Mouse (Mus musculus): ENCODE results near the gene Palm2. TPM values are rescaled to one million over a fixed set of nuclear protein-coding genes. Genes with fewer than 3 reads are reported as not detected.

Palm2 gene
- polyA plus RNA-seq, 2 experiments: 0.03 to 0.06 TPM

DNA sequence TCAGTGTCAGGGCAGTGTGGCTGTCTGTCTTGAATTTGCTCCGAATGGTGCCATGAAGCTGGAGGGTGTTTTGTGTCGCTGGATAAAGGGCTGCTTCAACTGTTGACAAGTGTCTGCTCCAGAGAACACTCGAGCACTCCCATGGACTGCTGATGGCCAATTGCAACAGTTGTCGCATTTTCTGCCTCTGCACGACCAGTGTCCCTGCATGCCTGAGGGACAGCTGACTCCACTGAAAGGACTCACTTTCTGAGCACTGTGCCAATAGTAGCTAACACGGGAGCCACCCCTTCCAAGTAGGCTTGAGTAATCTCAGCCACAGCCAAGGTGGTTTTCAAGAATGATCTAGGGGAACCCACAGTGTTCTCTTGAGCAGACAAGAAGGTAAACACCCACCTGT, 135.7 kb downstream of the Palm2 start:
- no peak overlapping the region for H3K4me3 ChIP-seq (ENCODE audit: insufficient read depth in 1 of 2, low read depth in 2 of 2, low read length in 2 of 2)
- no peak overlapping the region for H3K4me2 ChIP-seq (ENCODE audit: low read depth)
- H3K4me1 ChIP-seq (replicated peaks; ENCODE audit: control insufficient read depth in 2 of 2, insufficient read depth in 2 of 2, low read length in 1 of 2): no peaks in the 10 kb centered on the region
- no peaks in the 10 kb centered on the region for H3K9me3 ChIP-seq (ENCODE audit: control insufficient read depth, low read length)
- 52% methylated on average over 6 of the region's 6 CpGs for WGBS (ENCODE audit: insufficient replicate concordance)
- ATAC-seq (ENCODE audit: insufficient read depth): no peak
- H3K36me3 ChIP-seq (replicated peaks; ENCODE audit: control insufficient read depth, insufficient read depth, low read depth): no peaks in the 10 kb centered on the region
- TF ChIP-seq CTCF (IDR thresholded peaks at IDR 0.05; ENCODE audit: low read depth): no peak
- no peak for TF ChIP-seq EP300 (IDR thresholded peaks at IDR 0.05; ENCODE audit: low read depth)
- no peak for DNase-seq (ENCODE audit: low read depth in 3 of 3, low spot score in 3 of 3)
- no peak overlapping the region for H3K27ac ChIP-seq
- H3K27me3 ChIP-seq (ENCODE audit: control insufficient read depth, insufficient read depth, low read length): peaks cover 12% of the 10 kb centered on the region
- no peak overlapping the region for H3K9ac ChIP-seq (replicated peaks)

DNA sequence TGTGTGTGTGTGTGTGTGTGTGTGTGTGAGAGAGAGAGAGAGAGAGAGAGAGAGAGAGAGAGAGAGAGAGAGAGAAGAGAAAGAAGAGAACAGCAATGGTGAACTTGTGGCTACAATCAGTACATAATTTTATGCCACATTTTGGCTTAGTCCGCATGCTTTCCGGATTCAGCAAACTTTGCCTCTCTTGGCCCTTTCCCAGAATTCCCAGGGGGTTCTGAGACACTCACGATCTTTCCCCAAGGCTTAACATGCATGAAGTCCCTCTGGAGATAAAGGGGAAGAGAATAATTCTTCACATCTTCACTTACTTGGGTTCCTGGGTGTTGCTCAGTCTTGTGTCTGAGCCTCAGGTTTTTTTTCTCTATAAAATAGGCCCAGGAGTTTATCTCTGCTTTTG, 136.2 kb downstream of the Palm2 start:
- no peaks in the 10 kb centered on the region for H3K36me3 ChIP-seq (replicated peaks; ENCODE audit: control insufficient read depth, insufficient read depth, low read depth)
- peaks cover 12% of the 10 kb centered on the region for H3K27me3 ChIP-seq (ENCODE audit: control insufficient read depth, insufficient read depth, low read length)
- no peak for DNase-seq (ENCODE audit: low read depth in 3 of 3, low spot score in 3 of 3)
- H3K27ac ChIP-seq: no peak overlapping the region
- no peak overlapping the region for H3K4me3 ChIP-seq (ENCODE audit: insufficient read depth in 1 of 2, low read depth in 2 of 2, low read length in 2 of 2)
- H3K4me1 ChIP-seq (replicated peaks; ENCODE audit: control insufficient read depth in 2 of 2, insufficient read depth in 2 of 2, low read length in 1 of 2): no peaks in the 10 kb centered on the region
- TF ChIP-seq CTCF (IDR thresholded peaks at IDR 0.05; ENCODE audit: low read depth): no peak
- TF ChIP-seq EP300 (IDR thresholded peaks at IDR 0.05; ENCODE audit: low read depth): no peak
- no peak overlapping the region for H3K9ac ChIP-seq (replicated peaks)
- H3K4me2 ChIP-seq (ENCODE audit: low read depth): no peak overlapping the region
- H3K9me3 ChIP-seq (ENCODE audit: control insufficient read depth, low read length): no peaks in the 10 kb centered on the region
- ATAC-seq (ENCODE audit: insufficient read depth): no peak
- 58% methylated on average over 3 of the region's 3 CpGs for WGBS (ENCODE audit: insufficient replicate concordance)

DNA sequence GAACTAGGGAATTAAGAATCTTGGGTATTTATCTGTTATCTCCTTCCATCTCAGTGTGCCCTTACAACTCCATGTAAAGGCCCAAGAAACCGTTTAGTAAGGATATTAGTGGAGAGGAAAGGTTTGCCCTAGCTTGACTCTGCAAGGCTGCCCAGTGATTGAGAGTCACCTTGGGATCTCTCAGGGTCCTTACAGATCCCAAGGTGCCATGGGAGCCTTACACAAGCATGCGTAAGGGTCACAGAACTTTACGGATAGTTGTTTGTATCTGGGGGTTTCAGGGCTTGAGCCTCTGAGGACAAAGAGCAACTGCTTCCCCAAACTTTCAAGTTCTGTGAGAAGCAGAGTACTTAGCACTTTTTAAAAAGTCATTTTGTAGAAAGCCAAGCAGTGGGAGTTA, 140.1 kb downstream of the Palm2 start:
- ATAC-seq (ENCODE audit: insufficient read depth) (no peak), DNase-seq (ENCODE audit: low read depth in 3 of 3, low spot score in 3 of 3) (no peak)
- Histone ChIP-seq H3K4me3 (ENCODE audit: insufficient read depth in 1 of 2, low read depth in 2 of 2, low read length in 2 of 2) (no peak overlapping the region), H3K27me3 (ENCODE audit: control insufficient read depth, insufficient read depth, low read length) (no peaks in the 10 kb centered on the region), H3K36me3 (replicated peaks; ENCODE audit: control insufficient read depth, insufficient read depth, low read depth) (no peaks in the 10 kb centered on the region), H3K4me1 (replicated peaks; ENCODE audit: control insufficient read depth in 2 of 2, insufficient read depth in 2 of 2, low read length in 1 of 2) (no peaks in the 10 kb centered on the region), H3K9ac (replicated peaks) (no peak overlapping the region), H3K4me2 (ENCODE audit: low read depth) (no peak overlapping the region), H3K9me3 (ENCODE audit: control insufficient read depth, low read length) (no peaks in the 10 kb centered on the region), H3K27ac (no peak overlapping the region)
- no peak for TF ChIP-seq CTCF (IDR thresholded peaks at IDR 0.05; ENCODE audit: low read depth)
- TF ChIP-seq EP300 (IDR thresholded peaks at IDR 0.05; ENCODE audit: low read depth): no peak
- WGBS (ENCODE audit: insufficient replicate concordance): 66% methylated on average over 3 of the region's 3 CpGs

DNA sequence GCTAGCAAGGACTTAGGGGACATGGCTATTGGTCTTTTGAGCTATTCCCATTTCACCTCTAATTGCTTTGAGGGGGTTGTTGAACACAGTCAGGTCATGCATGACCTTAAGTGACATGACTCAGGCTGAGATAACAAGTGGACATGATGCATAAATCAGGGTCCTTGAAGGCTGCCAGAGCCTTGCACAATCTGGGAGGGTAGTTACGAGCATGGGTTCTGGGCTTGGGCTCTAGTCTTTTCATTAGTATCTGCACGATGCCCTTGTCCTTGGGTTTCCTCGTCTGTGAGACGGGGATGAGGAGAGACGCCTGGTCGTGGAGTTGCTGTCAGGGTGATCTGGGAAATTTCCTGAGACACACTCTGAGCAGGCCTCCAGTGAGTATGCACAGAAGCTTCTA, 140.6 kb downstream of the Palm2 start:
- ATAC-seq (ENCODE audit: insufficient read depth) (no peak), DNase-seq (ENCODE audit: low read depth in 3 of 3, low spot score in 3 of 3) (no peak)
- no peaks in the 10 kb centered on the region for H3K9me3 ChIP-seq (ENCODE audit: control insufficient read depth, low read length)
- WGBS (ENCODE audit: insufficient replicate concordance): 59% methylated on average over 6 of the region's 6 CpGs
- no peak overlapping the region for H3K4me2 ChIP-seq (ENCODE audit: low read depth)
- H3K27ac ChIP-seq: no peak overlapping the region
- H3K4me1 ChIP-seq (replicated peaks; ENCODE audit: control insufficient read depth in 2 of 2, insufficient read depth in 2 of 2, low read length in 1 of 2): no peaks in the 10 kb centered on the region
- no peaks in the 10 kb centered on the region for H3K36me3 ChIP-seq (replicated peaks; ENCODE audit: control insufficient read depth, insufficient read depth, low read depth)
- no peaks in the 10 kb centered on the region for H3K27me3 ChIP-seq (ENCODE audit: control insufficient read depth, insufficient read depth, low read length)
- TF ChIP-seq CTCF (IDR thresholded peaks at IDR 0.05; ENCODE audit: low read depth) (no peak), EP300 (IDR thresholded peaks at IDR 0.05; ENCODE audit: low read depth) (no peak)
- no peak overlapping the region for H3K4me3 ChIP-seq (ENCODE audit: insufficient read depth in 1 of 2, low read depth in 2 of 2, low read length in 2 of 2)
- no peak overlapping the region for H3K9ac ChIP-seq (replicated peaks)

DNA sequence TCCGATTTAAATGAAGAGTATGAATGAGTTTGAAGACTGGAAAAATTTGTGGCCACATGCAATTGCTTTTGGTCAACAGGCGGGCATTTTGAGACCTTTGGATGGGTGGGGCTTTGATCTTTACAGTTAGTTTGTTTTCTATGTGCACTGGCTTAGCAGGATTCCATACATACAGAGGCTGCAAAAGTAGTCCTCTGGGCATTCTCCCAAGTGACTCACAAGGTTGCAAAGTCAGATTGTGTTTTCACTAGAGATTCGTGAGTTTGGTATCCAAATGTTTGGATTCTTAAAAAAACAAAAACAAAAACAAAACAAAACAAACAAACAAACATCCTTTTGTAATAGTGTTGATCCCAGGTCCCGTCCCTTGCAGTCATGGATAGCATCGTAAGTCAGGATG, 141.6 kb downstream of the Palm2 start:
- no peak for DNase-seq (ENCODE audit: low read depth in 3 of 3, low spot score in 3 of 3)
- TF ChIP-seq EP300 (IDR thresholded peaks at IDR 0.05; ENCODE audit: low read depth) (no peak), CTCF (IDR thresholded peaks at IDR 0.05; ENCODE audit: low read depth) (no peak)
- WGBS (ENCODE audit: insufficient replicate concordance): 50% methylated on average over 5 of the region's 5 CpGs

More for the DNA sequence above, 141.6 kb downstream of the Palm2 start:
- ATAC-seq (ENCODE audit: insufficient read depth): no peak
- no peak overlapping the region for H3K27ac ChIP-seq
- H3K4me3 ChIP-seq (ENCODE audit: insufficient read depth in 1 of 2, low read depth in 2 of 2, low read length in 2 of 2): no peak overlapping the region
- H3K27me3 ChIP-seq (ENCODE audit: control insufficient read depth, insufficient read depth, low read length): no peaks in the 10 kb centered on the region
- no peak overlapping the region for H3K4me2 ChIP-seq (ENCODE audit: low read depth)
- H3K9ac ChIP-seq (replicated peaks): no peak overlapping the region
- no peaks in the 10 kb centered on the region for H3K4me1 ChIP-seq (replicated peaks; ENCODE audit: control insufficient read depth in 2 of 2, insufficient read depth in 2 of 2, low read length in 1 of 2)
- H3K9me3 ChIP-seq (ENCODE audit: control insufficient read depth, low read length): no peaks in the 10 kb centered on the region
- no peaks in the 10 kb centered on the region for H3K36me3 ChIP-seq (replicated peaks; ENCODE audit: control insufficient read depth, insufficient read depth, low read depth)

All from liver, embryonic 14.5 days (tissue).